Mouse (Mus musculus): ENCODE measurements around the gene Sec14l4.

Sec14l4 gene

DNA sequence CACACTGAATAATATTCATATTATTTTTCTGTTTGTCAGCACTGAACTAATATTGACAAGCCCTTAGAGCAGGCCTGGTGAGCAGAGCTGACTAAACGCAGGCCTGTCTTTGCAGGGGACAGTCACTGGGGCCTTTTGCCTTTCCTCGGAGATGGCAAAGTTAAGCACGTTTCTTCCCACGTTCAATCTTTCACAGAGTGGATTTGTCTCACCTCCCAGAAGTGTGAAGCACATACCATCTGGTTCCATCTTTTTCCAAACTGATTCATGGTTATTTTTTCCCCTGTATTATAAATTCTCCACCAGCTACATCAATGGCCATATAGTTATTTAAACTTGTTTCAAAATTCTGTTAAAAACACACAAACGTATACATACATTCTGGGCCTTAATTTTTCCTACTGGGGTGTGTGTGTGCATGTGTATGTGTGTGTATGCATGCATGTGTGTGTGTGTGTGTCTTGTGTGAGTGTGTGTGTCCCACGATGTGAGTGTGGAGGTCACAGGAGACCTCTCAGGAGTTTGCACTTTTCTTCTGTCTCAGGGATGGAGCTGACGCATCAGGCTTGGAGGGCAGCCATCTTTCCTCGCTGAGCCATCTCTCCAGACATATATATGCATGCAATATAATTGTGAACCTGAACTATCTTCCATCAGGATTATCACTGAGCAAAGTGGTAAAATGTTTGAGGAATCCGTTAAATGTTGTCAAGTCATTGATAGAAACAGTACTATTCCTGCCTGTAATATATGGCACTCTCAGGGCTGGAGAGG, 3.5 kb upstream of the Sec14l4 start:
- DNase-seq = no peak

DNA sequence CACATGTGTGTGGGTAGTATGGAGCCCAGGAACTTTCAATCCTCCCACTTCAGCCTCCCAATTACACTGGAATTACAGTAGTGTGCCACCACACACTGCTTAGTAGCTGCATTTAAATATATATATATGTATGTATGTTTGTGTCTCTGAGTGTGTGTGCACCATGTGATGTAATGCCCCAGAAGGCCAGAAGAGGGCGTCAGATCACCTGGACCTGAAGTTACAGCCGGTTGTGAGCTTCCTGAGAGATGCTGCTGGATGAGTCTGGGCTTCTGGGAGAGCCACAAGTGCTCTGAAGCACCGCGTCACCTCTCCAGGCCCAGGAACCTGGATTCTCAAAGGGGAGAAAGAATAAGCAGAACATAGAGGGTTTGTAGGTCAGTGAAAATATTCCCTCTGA, 1.9 kb upstream of the Sec14l4 start:
- DNase-seq = no peak

DNA sequence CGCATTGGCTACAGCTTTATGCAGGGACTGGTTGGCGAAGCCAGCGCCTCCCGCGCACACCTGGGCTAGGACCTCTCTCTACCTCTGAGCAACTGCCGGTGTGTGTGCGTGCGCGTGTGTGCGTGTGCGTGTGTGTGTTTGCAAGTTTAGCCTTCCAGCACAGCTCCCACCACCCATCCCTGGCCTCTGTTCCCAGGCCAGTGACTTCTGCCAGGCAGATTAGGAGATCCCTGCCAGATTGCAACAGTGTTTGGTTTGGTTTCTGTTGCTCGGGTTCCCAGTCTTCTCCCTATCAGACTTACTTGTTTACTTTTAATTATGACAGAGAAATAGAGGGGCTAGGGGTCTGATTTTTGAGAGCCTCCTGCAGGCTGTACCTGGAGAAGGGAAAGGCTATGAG, 699 bp downstream of the Sec14l4 start:
- no peak for DNase-seq

DNA sequence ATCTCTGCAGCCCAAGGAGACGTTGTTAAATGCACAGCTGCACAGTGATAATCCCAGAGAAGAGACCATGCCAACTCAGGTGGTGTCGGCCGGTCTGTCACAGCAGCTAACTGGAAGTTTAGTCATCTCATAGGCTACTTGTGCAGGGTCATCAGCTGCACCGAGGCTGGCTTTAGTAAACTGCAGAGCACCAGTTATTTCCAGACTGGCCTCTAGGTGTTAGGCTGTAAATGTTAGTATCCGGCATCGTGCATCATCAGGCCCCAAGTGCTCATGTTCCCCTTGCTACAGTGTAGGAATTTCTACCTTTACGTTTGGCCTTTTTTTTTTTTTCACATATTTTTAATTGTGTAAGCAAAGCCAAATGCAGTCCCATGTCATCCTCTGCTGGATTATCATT, 2.2 kb downstream of the Sec14l4 start:
- no peak for DNase-seq

DNA sequence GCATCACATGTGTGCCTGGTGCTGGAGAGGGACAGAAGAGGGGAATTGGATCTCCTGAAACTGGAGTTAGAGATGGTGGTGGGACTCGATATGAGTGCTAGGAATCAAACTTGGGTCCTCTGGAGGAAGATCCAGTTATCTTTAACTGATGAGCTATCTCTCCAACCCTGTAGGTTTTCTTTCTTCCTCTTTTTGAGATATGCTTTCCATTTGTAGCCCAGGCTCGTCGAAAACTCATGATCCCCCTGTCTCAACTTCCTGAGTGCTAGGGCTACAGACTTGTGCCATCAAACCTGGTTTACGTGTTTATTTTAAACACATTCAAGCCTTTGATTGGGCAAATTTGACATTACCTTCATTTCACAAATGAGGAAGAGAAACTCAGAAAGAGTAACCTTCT, 2.9 kb downstream of the Sec14l4 start:
- no peak for DNase-seq

DNA sequence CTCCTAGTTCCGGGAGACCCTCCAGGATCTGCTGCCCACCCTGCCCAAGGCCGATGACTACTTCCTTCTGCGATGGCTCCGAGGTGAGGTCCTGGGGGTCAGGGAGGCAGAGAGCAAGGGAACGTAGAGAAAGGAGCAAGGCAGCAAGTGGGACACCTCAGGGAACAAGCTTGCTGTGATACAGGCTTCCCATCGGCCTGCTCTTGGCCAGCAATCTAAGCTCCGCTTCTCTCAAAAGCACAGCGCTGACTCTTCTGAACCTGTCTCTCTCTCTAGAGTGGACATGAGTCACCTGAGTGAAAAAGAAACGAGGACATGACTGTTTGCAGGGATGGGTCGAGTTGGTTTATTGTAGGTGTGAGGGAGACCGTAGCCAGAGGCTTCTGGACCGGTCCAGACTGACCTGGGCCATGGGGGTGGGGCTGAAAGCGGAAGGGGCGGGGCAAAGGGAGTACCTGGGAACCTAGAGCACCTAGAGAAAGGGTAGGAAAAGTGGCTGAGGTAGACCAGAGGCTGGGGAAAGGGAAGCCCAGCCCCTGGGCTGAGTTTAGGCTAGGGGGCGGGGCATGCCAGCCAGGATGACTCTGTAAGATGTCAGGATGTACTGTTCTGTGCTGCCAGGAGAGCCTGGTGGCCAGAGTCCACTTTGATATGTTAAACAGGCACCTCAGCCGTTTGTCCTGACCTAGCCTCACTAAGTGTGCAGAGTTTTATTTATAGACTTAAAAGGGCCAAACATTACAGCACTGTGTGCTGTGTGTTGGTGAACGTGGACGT, 4.0 kb downstream of the Sec14l4 start:
- no peak for DNase-seq

DNA sequence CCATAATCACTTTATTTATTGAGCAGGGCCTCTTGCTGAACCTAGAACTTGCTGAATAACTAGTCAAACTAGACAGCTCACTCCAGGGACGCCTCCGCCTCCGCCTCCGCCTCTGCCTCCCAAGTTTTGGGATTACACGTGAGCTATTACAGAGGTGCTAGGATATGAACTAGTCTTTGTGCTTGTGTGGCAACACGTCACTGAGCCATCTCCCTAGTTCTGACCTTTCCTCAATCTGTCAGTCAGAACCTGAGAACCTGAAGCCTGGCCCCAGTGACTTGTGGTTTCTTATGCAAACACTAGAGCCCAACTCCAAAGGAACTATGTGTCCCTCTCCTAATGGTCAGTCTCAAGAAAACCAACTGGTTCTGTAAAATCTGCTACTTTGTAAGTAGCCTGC, 4.7 kb downstream of the Sec14l4 start:
- DNase-seq = no peak

DNA sequence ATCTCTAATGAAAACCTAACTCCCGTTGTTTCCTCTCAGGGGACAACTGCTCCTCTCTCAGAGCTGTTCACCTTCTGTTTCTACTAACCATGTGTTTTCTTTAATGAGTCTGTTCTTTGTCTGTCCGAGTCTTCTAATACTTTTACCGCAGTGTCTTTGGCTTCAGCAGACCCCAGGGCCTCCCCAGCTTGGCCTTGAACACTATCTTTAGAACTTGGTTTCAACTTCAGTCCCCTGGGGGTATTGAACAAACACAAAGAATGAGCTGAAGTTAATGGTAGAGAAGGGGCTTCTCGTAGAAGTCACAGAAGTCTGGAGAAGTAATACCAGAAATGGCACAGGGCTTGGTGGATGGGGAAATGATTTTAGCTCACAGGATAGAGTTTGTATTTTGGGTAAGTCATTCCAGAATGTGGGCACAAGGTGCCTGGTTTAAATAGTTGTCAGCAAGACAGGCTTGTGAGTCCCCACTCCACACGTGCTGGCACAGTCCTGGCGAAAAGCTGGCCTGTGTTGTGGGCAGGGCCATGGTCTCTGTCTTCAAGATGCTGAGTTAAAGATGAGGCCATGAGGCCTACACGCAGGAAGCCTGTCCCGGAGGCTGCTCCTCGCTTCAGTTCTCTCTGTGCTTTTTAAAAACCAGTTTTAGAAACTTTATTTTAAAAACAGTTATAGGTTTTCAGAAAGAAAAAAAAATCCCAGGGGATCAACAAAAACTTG, 5.3 kb downstream of the Sec14l4 start:
- no peak for DNase-seq

DNA sequence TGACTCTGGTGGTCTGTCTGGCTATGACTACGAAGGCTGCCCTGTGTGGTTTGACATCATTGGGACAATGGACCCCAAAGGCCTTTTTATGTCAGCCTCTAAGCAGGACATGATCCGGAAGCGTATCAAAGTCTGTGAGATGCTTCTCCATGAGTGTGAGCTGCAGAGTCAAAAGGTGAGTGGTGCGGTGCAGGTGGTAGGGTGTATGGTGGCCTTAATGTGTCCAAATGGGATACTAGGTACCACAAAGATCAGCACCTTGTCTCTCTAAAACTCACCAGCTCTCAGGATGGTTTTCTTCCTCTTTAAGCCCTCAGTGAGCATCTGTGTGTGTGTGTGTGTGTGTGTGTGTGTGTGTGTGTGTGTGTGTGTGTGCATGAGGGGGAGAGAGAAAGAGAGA, 8.7 kb downstream of the Sec14l4 start:
- DNase-seq = no peak

DNA sequence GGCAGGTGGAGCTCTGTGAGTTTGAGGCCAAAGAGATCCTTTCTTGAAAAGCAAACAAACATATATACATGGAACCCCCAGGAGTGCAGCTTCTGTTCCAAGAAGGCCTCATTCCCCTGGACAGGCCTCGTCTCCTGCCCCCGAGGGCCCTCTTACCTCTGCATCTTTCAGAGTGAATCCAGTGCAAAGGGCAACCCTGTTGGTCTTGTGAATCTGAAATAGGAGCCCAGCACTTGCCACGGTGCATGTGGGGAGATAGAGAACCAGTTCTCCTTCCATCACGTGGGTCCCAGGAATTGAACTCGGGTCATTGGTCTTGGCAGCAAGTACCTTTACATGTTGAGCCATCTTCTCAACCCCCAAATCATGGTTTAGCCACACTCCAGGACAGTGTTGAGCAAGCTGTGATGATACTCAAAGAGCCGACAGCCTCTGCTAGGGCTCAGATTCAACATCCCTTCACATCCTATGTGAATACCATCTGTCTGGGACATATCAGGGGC, 9.9 kb downstream of the Sec14l4 start:
- no peak for DNase-seq

DNA sequence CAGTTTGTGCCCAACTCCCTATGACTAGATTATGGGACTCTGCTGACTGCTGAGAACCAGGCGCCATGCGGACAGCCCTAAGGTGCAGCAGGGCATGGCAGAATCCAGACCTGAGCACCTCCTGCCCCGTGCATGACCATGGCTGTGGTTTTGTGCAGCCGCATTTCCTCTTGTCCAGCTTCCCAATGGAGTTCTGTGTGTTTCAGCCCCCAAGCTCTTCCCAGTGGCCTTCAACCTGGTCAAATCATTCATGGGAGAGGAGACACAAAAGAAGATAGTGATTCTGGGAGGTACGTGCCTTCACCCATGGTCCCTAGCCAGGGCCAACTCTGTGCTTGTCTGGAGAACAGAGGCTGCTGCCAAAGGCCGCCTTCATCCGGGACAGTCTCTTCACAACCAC, 11.8 kb downstream of the Sec14l4 start:
- DNase-seq = no peak

DNA sequence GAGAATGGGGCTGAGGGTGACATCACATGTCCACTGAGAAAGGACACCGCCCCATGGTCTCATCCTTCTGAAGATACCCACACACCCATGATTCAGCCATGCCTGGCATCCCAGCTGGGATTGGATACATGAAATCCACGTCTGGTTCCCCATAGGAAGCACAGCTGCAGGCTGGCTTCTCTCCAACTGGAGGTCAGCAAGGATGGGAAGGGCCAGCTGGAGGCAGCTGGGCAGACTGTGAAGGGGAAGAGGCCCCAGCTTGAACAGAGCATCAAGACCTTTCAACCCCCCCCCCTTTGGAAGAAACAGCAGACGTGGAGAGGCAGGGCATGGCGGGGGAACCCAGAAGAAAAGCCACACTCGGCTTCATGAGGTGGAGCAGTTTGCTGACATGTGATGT, 15.3 kb downstream of the Sec14l4 start:
- DNase-seq = no peak

DNA sequence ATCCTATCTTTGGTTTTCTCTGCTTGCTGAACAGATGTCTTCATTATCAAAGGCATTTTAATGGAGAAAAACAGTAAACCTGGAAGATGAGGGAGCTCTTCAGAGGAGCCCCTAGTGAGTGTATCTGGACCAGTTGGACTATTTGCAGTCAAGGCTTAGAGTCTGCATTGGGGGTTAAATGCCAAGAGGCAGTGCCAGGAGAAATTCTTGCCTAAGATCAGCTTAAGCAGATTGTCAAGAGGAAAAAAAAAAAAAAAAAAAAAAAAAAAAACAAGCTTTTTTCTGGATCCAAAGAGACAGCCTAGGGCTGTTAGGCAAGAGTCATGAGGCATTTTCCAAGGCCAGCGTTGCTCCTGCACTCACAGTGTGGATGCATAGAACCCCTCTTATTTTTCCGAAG, 16.5 kb downstream of the Sec14l4 start:
- DNase-seq = no peak

DNA sequence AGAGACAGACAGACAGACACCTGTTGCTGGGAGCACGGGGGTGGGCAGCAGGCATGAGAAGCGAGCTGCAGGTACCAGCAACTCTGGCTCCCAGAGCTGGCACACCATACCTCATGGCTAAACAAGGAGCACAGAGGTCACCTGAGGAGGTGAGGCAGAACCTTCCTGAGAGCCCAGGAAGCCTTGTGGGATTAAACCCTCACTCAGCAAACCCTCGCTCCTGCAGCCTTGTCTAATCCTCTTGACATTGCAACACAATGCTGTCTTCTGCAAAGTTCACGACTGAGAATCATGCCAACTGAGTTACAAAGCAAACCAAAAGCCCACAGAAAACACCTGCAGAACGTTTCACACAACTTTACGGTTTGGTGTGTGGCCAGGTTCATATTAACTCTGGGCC, 17.2 kb downstream of the Sec14l4 start:
- no peak for DNase-seq

DNA sequence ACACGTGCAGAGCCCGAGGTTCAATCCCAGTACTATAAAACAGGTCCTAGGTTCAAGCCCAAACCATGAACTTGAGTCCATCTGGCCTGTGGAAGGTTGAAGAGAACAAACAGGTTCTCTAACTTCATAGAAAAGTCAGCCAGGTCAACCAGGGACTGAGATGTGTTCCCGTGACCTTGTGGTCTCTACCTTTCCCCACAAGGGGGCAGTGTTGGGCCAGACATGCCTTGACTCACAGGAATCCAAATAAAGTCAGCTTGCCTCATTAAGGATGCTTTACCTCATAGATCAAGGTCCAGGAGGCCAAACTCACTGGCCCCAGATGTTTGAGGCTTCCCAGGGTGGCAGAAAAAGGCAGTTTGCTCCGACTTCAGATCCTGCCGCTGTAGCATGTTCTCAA, 22.3 kb downstream of the Sec14l4 start:
- DNase-seq = peak; percentile 64 to 83

DNA sequence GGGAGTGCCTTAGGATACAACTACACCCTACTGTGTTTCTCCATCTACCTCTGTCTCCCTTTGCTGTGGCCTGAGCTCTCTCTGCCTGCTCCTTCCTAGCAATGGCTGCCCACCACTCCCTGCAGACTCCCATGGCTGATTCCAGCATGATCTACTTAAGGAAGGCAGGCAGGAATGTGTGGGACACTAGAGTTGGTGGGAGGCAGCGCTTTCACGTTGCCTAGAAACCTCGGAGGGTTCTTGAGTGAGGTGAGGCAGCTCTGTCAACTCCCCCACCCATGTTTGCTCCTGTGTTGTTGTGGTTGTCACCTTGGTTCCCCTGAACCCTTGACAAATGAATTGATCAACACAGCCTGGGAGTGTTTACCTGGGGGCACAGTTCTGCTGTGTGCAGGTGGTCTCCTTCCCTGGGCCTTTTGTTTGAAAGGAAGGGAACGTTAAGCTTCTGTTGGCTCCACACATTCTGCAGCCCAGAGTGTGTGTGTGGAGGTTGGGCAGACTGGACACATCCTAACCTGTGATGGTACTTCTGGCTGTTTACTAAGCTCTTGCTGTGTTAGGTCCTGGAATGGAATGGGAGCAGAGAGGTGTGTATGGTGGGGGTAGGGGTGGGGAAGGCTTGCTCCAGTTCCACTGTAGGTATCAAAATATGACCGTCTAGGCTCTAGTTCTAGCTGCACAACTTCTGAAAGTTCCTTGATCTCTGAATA, 29.8 kb downstream of the Sec14l4 start:
- no peak for DNase-seq

DNA sequence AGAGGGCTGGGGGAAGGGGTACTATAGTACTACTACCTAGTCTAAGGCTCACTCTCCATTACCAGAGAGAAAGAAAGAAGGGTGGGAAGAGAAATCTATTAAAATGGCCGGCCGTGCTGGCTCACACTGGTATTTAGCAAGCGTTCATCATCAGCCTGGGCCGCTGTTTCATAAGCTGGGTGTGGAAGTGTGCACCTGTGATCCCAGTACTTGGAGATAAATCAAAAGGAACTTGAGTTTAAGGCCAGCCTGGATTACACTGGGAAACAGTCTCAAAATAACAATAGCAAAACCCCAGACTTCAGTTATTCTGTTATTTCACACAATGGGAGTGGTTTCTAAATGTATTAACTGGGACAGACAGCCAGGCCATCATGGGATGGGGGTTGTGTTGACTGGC, 31.3 kb downstream of the Sec14l4 start:
- no peak for DNase-seq

DNA sequence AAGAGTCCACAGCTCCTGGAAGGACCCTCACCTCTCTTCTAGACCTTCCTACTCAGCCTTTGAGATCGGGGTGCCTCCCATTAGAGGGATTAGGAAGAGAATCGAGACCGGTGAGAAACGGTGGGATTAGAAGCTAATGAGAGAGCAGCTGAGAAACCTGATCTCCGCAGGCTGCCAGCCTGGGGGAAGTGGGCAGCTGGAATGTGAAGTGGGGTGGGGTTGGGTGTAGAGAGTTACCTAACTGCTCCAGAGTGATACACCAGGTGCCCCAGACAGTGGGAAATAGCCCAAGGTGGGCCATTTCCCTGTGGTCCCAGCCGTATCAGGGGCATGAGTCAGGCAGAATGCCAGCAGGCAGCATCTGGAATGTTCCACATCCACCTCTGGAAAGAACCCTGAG, 31.7 kb downstream of the Sec14l4 start:
- no peak for DNase-seq

DNA sequence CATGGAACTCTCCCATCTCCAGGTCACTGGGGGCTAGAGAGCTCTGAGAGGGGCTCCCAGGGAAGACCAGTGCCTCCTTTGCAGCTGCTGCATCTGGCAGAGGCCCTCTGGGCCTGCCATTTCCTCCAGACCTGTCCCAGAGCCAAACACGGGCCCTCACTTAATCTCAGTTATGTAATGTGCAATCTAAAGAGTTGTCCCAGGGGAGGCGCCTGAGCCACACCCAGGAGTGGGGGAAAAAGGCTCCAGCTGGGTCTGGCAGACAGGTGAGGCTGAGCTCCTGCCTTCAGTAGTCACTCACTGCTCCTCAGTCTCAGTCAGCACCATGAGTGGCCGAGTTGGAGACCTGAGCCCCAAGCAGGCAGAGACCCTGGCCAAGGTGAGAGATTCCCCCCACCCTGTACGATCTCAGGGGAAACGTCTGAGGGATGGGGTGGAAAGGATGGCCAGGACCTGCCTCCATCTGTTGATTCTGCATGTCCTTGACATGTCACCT, 33.4 kb downstream of the Sec14l4 start, which contains the start of gene Sec14l3:
Gene Sec14l3 (plus strand): TSS at position 215 of the 496 bp plus-strand sequence.
- no peak for DNase-seq

DNA sequence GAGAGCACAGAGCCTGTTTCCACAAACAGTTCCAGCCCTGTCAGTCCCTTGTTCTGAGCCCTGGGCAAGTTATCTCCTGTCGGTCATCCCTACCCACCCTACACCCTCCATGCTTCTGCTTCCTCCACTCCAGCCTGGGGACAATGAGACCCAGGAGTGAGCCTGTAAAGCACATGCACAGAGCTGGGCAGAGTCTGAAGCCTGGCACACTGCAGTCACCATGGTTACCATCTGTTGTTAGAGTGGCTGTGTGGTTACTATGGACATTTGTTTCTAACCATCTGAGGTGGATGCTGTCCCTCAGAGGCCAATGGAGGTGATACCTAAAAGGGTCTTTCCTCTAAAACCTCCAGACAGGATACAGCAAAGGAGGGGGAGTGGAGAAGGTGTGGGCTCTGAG, 38.4 kb downstream of the Sec14l4 start:
- DNase-seq = no peak

DNA sequence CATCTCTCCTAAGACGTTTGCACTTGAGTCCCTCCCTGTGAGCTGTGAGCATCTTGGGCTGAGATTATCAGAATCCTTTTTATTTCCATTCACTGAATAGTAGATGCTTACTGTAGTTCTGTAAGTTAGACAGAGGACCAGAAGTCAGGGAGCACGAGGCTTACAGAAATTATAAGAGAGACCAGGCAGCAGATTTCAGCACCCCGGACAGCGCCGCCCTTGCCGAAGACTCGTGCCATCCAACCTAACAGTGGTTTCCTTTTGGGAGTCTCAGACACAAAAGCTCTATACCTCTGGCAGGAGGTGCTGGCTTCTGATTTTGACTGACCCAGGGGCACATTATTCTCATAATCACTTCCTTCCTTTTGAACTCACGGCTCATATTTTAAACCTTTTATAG, 45.4 kb downstream of the Sec14l4 start:
- no peak for DNase-seq

DNA sequence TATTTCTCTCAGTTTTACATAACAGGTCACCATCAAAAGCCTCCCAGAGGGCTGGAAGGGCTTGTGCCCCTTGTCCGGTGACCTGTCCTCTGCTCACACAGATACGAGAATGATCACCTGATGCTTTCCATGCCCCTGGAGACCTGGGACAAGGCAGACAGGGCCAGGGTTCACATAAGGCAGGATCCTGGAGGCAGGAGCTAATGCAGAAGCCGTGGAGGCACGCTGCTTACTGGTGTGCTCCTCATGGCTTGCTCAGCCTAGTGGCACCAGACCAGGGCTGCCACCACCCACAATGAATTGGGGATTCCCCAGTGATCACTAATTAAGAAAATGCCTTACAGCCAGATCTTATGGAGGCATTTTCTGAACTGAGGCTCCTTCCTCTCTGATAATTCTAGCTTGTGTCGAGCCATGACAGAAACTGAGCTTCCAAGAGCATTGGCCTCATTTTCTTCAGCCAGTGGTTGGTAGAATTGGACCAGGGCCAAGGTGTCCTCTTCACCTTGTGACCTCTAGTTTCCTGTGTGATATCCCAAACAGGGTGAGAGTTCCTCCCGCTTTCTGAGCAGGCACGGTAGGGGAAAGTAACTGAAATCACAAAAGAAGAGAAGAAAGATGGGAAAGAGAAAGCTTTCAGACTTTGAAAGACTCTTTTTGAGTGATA, 47.1 kb downstream of the Sec14l4 start:
- DNase-seq = no peak
